Mouse (Mus musculus): ENCODE data around the gene Gm21983.

GRCm38 (mm10) chr7:27128162-27128561 is 52.7 kb downstream of the Gm21983 start:
- no peak for TF ChIP-seq CTCF (IDR thresholded peaks at IDR 0.05; ENCODE audit: low read depth, low read length)
- TF ChIP-seq POLR2A (IDR thresholded peaks at IDR 0.05; ENCODE audit: borderline replicate concordance, low read depth, low read length), result no peak
